ENCODE assay signal across 24 mouse cellular contexts in genomic region chr10:117631562-117632259, GRCm38 (mm10). TPM values are rescaled to one million over a fixed set of nuclear protein-coding genes. Genes with fewer than 3 reads are reported as not detected.
DNase-seq lines count a peak whose midpoint lies in the region; ATAC-seq and TF ChIP-seq lines count a peak whose summit lies in the region.
"Had no signal": no experiment of that assay in that cellular context is flagged by ENCODE, and none has a peak within 500 bp of the region (broad histone marks: within the 10 kb centered on the region; RNA-seq: fewer than 3 reads in every experiment).

No protein-coding gene starts in this region.

- H3K4me1 ChIP-seq in lung, postnatal 0 days (ENCODE audit: insufficient read depth, low read depth, low read length) = peaks cover 12% of the 10 kb centered on the region; the same call in 1 of the 2 replicates
- H3K4me1 ChIP-seq in stomach, embryonic 14.5 days (ENCODE audit: control insufficient read depth, insufficient read depth, low read length) = peaks cover 3% of the 10 kb centered on the region; the same call in 1 of the 2 replicates
- H3K4me1 ChIP-seq in stomach, postnatal 0 days (replicated peaks; ENCODE audit: control insufficient read depth, insufficient read depth) = peaks cover 2% of the 10 kb centered on the region; the same call in 1 of the 2 replicates

- ATAC-seq in lung, postnatal 0 days = no peak
- no peak for ATAC-seq in stomach, embryonic 14.5 days (ENCODE audit: insufficient number of reproducible peaks, insufficient read depth, low FRiP score, low read depth)
- peak; percentile 48; the same call in 1 of the 2 replicates for ATAC-seq in stomach, postnatal 0 days (ENCODE audit: low FRiP score, low TSS enrichment)
- ATAC-seq: activated CD4-positive, CD25-positive, alpha-beta regulatory T cell, adult 4 months; forebrain, embryonic 14.5 days; hindbrain, postnatal 0 days had no signal

- no peaks in the 10 kb centered on the region for H3K9me3 ChIP-seq in lung, postnatal 0 days (ENCODE audit: low read length)
- no peaks in the 10 kb centered on the region for H3K9me3 ChIP-seq in stomach, embryonic 14.5 days (ENCODE audit: control insufficient read depth, low read depth, low read length)
- H3K9me3 ChIP-seq in stomach, postnatal 0 days (ENCODE audit: control insufficient read depth, low read length) = no peaks in the 10 kb centered on the region
- H3K9me3 ChIP-seq: embryonic facial prominence, embryonic 12.5 days; embryonic facial prominence, embryonic 15.5 days; heart, embryonic 10.5 days; heart, embryonic 13.5 days had no signal

- H3K4me3 ChIP-seq in lung, postnatal 0 days (ENCODE audit: low read depth, low read length) = no peak overlapping the region
- no peak overlapping the region for H3K4me3 ChIP-seq in stomach, embryonic 14.5 days (ENCODE audit: low read depth, low read length)
- H3K4me3 ChIP-seq in stomach, postnatal 0 days (ENCODE audit: low read depth, low read length) = no peak overlapping the region
- H3K4me3 ChIP-seq: embryonic facial prominence, embryonic 12.5 days; heart, adult 2 months; heart, embryonic 10.5 days; heart, embryonic 13.5 days had no signal

- no peak for TF ChIP-seq CTCF in lung, postnatal 0 days (IDR thresholded peaks at IDR 0.05)
- TF ChIP-seq CTCF in stomach, postnatal 0 days (IDR thresholded peaks at IDR 0.05; ENCODE audit: low read depth) = no peak

- no peaks in the 10 kb centered on the region for H3K36me3 ChIP-seq in lung, postnatal 0 days (ENCODE audit: insufficient read depth, low read length)
- H3K36me3 ChIP-seq in stomach, embryonic 14.5 days (ENCODE audit: control insufficient read depth, insufficient read depth, low read length) = no peaks in the 10 kb centered on the region
- H3K36me3 ChIP-seq in stomach, postnatal 0 days (ENCODE audit: control insufficient read depth, insufficient read depth, low read length) = no peaks in the 10 kb centered on the region
- H3K36me3 ChIP-seq: embryonic facial prominence, embryonic 12.5 days; embryonic facial prominence, embryonic 15.5 days; heart, embryonic 10.5 days; heart, embryonic 13.5 days had no signal

- no peak overlapping the region for H3K9ac ChIP-seq in lung, postnatal 0 days (replicated peaks; ENCODE audit: low read depth)
- H3K9ac ChIP-seq in stomach, embryonic 14.5 days (replicated peaks; ENCODE audit: low read depth, low read length) = no peak overlapping the region
- no peak overlapping the region for H3K9ac ChIP-seq in stomach, postnatal 0 days (ENCODE audit: low read length)
- H3K9ac ChIP-seq: embryonic facial prominence, embryonic 12.5 days; embryonic facial prominence, embryonic 15.5 days; heart, embryonic 13.5 days; hindbrain, embryonic 14.5 days had no signal

- H3K4me2 ChIP-seq in lung, postnatal 0 days (replicated peaks; ENCODE audit: low read depth, low read length) = peak overlapping the region; percentile 14; the same call in 1 of the 2 replicates
- H3K4me2 ChIP-seq in stomach, embryonic 14.5 days (replicated peaks; ENCODE audit: low read depth, low read length) = 0 out of 2 replicates have a peak overlapping the region, but pooled peaks have one; percentile 10
- H3K4me2 ChIP-seq in stomach, postnatal 0 days (replicated peaks; ENCODE audit: low read depth) = no peak overlapping the region
- H3K4me2 ChIP-seq: embryonic facial prominence, embryonic 12.5 days; embryonic facial prominence, embryonic 15.5 days; heart, embryonic 13.5 days; hindbrain, embryonic 14.5 days had no signal

- H3K27ac ChIP-seq in lung, postnatal 0 days (ENCODE audit: low read length) = no peak overlapping the region
- no peak overlapping the region for H3K27ac ChIP-seq in stomach, embryonic 14.5 days (ENCODE audit: low read length)
- H3K27ac ChIP-seq in stomach, postnatal 0 days (replicated peaks) = no peak overlapping the region
- H3K27ac ChIP-seq: embryonic facial prominence, embryonic 12.5 days; embryonic facial prominence, embryonic 15.5 days; heart, adult 2 months; heart, embryonic 10.5 days; heart, embryonic 13.5 days; hindbrain, embryonic 14.5 days; hindbrain, postnatal 0 days had no signal

- no peak for TF ChIP-seq EP300 in lung, postnatal 0 days (IDR thresholded peaks at IDR 0.05)
- no peak for TF ChIP-seq EP300 in stomach, postnatal 0 days (optimal IDR thresholded peaks at IDR 0.05)

- H3K27me3 ChIP-seq in lung, postnatal 0 days (replicated peaks; ENCODE audit: insufficient read depth, low read length) = no peaks in the 10 kb centered on the region
- H3K27me3 ChIP-seq in stomach, embryonic 14.5 days (ENCODE audit: control insufficient read depth, insufficient read depth, low read length) = peaks cover 3% of the 10 kb centered on the region; the same call in 1 of the 2 replicates
- H3K27me3 ChIP-seq in stomach, postnatal 0 days (ENCODE audit: control insufficient read depth, insufficient read depth, low read length) = no peaks in the 10 kb centered on the region

- no peak for DNase-seq in lung, postnatal 0 days (ENCODE audit: low spot score)
- DNase-seq in lung, postnatal 36 days = no peak
- DNase-seq in stomach, postnatal 0 days (ENCODE audit: low spot score) = no peak
- DNase-seq in left cerebral cortex, adult 8-10 months (ENCODE audit: low spot score in 2 of 2) = no peak
- DNase-seq in right cerebral cortex, postnatal 36 days (ENCODE audit: low spot score in 2 of 2) = no peak
- DNase-seq: adrenal gland, postnatal 14 days; cerebellum, adult 11 months; cerebellum, adult 2 months; cerebellum, adult 9-11 months; cerebellum, postnatal 25 days; gastrocnemius, postnatal 10 days; gastrocnemius, postnatal 36 days; heart, adult 2 months; heart, postnatal 14 days; heart, postnatal 4 days had no signal

- WGBS in lung, postnatal 0 days = 76% methylated on average over 16 of the region's 16 CpGs
- WGBS in stomach, embryonic 14.5 days = 74% methylated on average over 16 of the region's 16 CpGs
- WGBS in stomach, postnatal 0 days = 65% methylated on average over 16 of the region's 16 CpGs

RNA-seq across cellular contexts. Expression of gene Cpm, which starts 2.4 kb away (rescaled TPM):
- polyA plus RNA-seq in lung, postnatal 0 days (2015; fragmentation: Nextera tagmentation; extraction: Ambion mirVana) = 215 and 250 TPM in 2 replicates
- polyA plus RNA-seq in stomach, embryonic 14.5 days (2014; fragmentation: Nextera tagmentation; extraction: Ambion mirVana) = 89.1 and 95.8 TPM in 2 replicates
- polyA plus RNA-seq in stomach, postnatal 0 days (2015; fragmentation: Nextera tagmentation; extraction: Ambion mirVana) = 22.9 and 26.6 TPM in 2 replicates
- 1 to 10 TPM; 7.6 to 8.4 (median 8.1) TPM for total RNA-seq in left cerebral cortex, adult 8-10 months (2022)
